Mouse (Mus musculus) ES-Bruce4 (cell line): ENCODE results near the gene Tapbpl. TPM values are rescaled to one million over a fixed set of nuclear protein-coding genes. Genes with fewer than 3 reads are reported as not detected.

Experiments used
- H3K27ac ChIP-seq: 2 replicates; pipeline ENCODE4 v1.5.1; 2012; ENCODE audit warnings: low read length, inconsistent platforms; ENCODE audit not compliant: insufficient read depth
- H3K27me3 ChIP-seq: 2 replicates; pipeline ENCODE4 v1.6.1; 2012; ENCODE audit warnings: mild to moderate bottlenecking, low read length, inconsistent platforms; ENCODE audit not compliant: control insufficient read depth, poor library complexity, insufficient read depth, severe bottlenecking
- H3K36me3 ChIP-seq: 2 replicates; pipeline ENCODE4 v1.6.1; 2012; ENCODE audit warnings: inconsistent platforms, mild to moderate bottlenecking, low read length, moderate library complexity; ENCODE audit not compliant: control insufficient read depth, poor library complexity, insufficient read depth, severe bottlenecking
- H3K4me1 ChIP-seq: one replicate; pipeline ENCODE4 v1.8.1; 2011; ENCODE audit warnings: low read length; ENCODE audit not compliant: control insufficient read depth, insufficient read depth
- H3K4me3 ChIP-seq: 2 replicates; pipeline ENCODE4 v1.5.1; 2011; ENCODE audit warnings: low read depth, mild to moderate bottlenecking, low read length
- H3K9ac ChIP-seq: 2 replicates; pipeline ENCODE4 v1.6.1; 2012; ENCODE audit warnings: low read depth, mild to moderate bottlenecking, inconsistent platforms; ENCODE audit not compliant: poor library complexity, severe bottlenecking
- H3K9me3 ChIP-seq: replicated peaks from 2 replicates; pipeline ENCODE4 v1.6.1; 2012; ENCODE audit warnings: mild to moderate bottlenecking, low read length, inconsistent platforms; ENCODE audit not compliant: control insufficient read depth, poor library complexity, insufficient read depth, severe bottlenecking
- CTCF ChIP-seq: IDR thresholded peaks from one replicate; pipeline ENCODE4 v1.8.1; 2011; ENCODE audit warnings: low read depth, low read length
- EP300 ChIP-seq: IDR thresholded peaks from 2 replicates; pipeline ENCODE4 v1.6.1; 2011; ENCODE audit warnings: low read depth, low read length; ENCODE audit not compliant: insufficient read depth
- POLR2A ChIP-seq: IDR thresholded peaks from one replicate; pipeline ENCODE4 v1.8.1; 2011; ENCODE audit warnings: low read length; ENCODE audit not compliant: insufficient read depth
- polyA plus RNA-seq: library from polyadenylated mRNA; stranded (reverse); fragments of >200 nt; gene quantifications from 2 replicates; pipeline ENCODE4 v1.2.4, GENCODE M21; 2011; ENCODE audit warnings: low read depth; ENCODE audit not compliant: missing spikeins, insufficient read depth, insufficient read length

The Tapbpl gene
- polyA plus RNA-seq, 1 experiment = 3.9 TPM

- H3K27ac ChIP-seq = no peak overlapping the region
- H3K9me3 ChIP-seq = no peaks in the 10 kb centered on the region
- no peak overlapping the region for H3K4me3 ChIP-seq
- no peaks in the 10 kb centered on the region for H3K4me1 ChIP-seq
- no peak overlapping the region for H3K9ac ChIP-seq
- TF ChIP-seq POLR2A (no peak), EP300 (no peak)
- H3K36me3 ChIP-seq = no peaks in the 10 kb centered on the region
- H3K27me3 ChIP-seq = no peaks in the 10 kb centered on the region
These were observed 1.1 kb downstream of the Tapbpl start for GRCm38 (mm10) chr6:125230571-125230970.

- H3K9me3 ChIP-seq = no peaks in the 10 kb centered on the region
- TF ChIP-seq CTCF (peak; percentile 63), EP300 (no peak)
- H3K9ac ChIP-seq = no peak overlapping the region
- H3K4me3 ChIP-seq = no peak overlapping the region
- no peak overlapping the region for H3K27ac ChIP-seq
- H3K27me3 ChIP-seq = no peaks in the 10 kb centered on the region
- H3K36me3 ChIP-seq = no peaks in the 10 kb centered on the region; the same call in 1 of the 2 replicates
- H3K4me1 ChIP-seq = no peaks in the 10 kb centered on the region
These were observed 6.0 kb downstream of the Tapbpl start for GRCm38 (mm10) chr6:125225518-125226115.

- Histone ChIP-seq H3K27me3 (no peaks in the 10 kb centered on the region), H3K4me1 (no peaks in the 10 kb centered on the region), H3K27ac (no peak overlapping the region), H3K9me3 (no peaks in the 10 kb centered on the region), H3K4me3 (no peak overlapping the region), H3K9ac (no peak overlapping the region), H3K36me3 (no peaks in the 10 kb centered on the region; the same call in 1 of the 2 replicates)
- TF ChIP-seq CTCF (no peak), EP300 (no peak), POLR2A (no peak)
These were observed 9.1 kb downstream of the Tapbpl start for GRCm38 (mm10) chr6:125222577-125222976.

- Histone ChIP-seq H3K4me3 (no peak overlapping the region), H3K9me3 (no peaks in the 10 kb centered on the region), H3K27ac (no peak overlapping the region), H3K4me1 (no peaks in the 10 kb centered on the region), H3K27me3 (no peaks in the 10 kb centered on the region), H3K9ac (no peak overlapping the region), H3K36me3 (no peaks in the 10 kb centered on the region; the same call in 1 of the 2 replicates)
- TF ChIP-seq POLR2A = no peak
- TF ChIP-seq CTCF = no peak
- no peak for TF ChIP-seq EP300
These were observed 9.5 kb downstream of the Tapbpl start for GRCm38 (mm10) chr6:125222146-125222545.

- Histone ChIP-seq H3K9ac (no peak overlapping the region), H3K27me3 (no peaks in the 10 kb centered on the region), H3K36me3 (no peaks in the 10 kb centered on the region; the same call in 1 of the 2 replicates), H3K27ac (no peak overlapping the region), H3K4me1 (no peaks in the 10 kb centered on the region), H3K4me3 (no peak overlapping the region), H3K9me3 (no peaks in the 10 kb centered on the region)
- TF ChIP-seq EP300 = no peak
- no peak for TF ChIP-seq POLR2A
- TF ChIP-seq CTCF = no peak
These were observed 10.4 kb downstream of the Tapbpl start for GRCm38 (mm10) chr6:125221115-125221745.

- no peak overlapping the region for H3K4me3 ChIP-seq
- no peaks in the 10 kb centered on the region for H3K9me3 ChIP-seq
- no peaks in the 10 kb centered on the region for H3K4me1 ChIP-seq
- no peak for TF ChIP-seq POLR2A
- TF ChIP-seq CTCF = peak; percentile 18
- no peaks in the 10 kb centered on the region for H3K36me3 ChIP-seq
- H3K27me3 ChIP-seq = no peaks in the 10 kb centered on the region
- no peak overlapping the region for H3K27ac ChIP-seq
- no peak overlapping the region for H3K9ac ChIP-seq
These were observed 12.7 kb downstream of the Tapbpl start for GRCm38 (mm10) chr6:125218963-125219362.
